Mouse (Mus musculus): ENCODE data around the gene Brdt.

- no peak for TF ChIP-seq EP300 (IDR thresholded peaks at IDR 0.05; ENCODE audit: low read depth)
- TF ChIP-seq CTCF (IDR thresholded peaks at IDR 0.05; ENCODE audit: low read depth): no peak
Measured at GRCm38 (mm10) chr5:107403011-107403946, 72.3 kb downstream of the Brdt start.

Measured in heart, postnatal 0 days (tissue).